Mouse (Mus musculus): ENCODE measurements at regions not wholly inside any gene's neighbourhood (a gene's known extent, or its start where the extent isn't known, plus 50 kb on each side); places are given as distances from the start of the nearest gene placed in this dataset.
A peak's percentile ranks its signal among the peaks of the same experiment; 100 is the strongest.

- H3K9me3 ChIP-seq: no peaks in the 10 kb centered on the region
- WGBS: 80% methylated on average over 9 of the region's 9 CpGs
- peaks cover 7% of the 10 kb centered on the region for H3K4me1 ChIP-seq
- no peak overlapping the region for H3K27ac ChIP-seq (replicated peaks)
- no peak overlapping the region for H3K4me2 ChIP-seq (replicated peaks)
- no peak overlapping the region for H3K9ac ChIP-seq (replicated peaks)
- no peaks in the 10 kb centered on the region for H3K27me3 ChIP-seq
- H3K4me3 ChIP-seq: no peak overlapping the region
- no peaks in the 10 kb centered on the region for H3K36me3 ChIP-seq
- no peak for ATAC-seq (replicated peaks)
Measured at GRCm38 (mm10) chr7:123059718-123060337, 63.9 kb upstream of the Tnrc6a start.

DNA sequence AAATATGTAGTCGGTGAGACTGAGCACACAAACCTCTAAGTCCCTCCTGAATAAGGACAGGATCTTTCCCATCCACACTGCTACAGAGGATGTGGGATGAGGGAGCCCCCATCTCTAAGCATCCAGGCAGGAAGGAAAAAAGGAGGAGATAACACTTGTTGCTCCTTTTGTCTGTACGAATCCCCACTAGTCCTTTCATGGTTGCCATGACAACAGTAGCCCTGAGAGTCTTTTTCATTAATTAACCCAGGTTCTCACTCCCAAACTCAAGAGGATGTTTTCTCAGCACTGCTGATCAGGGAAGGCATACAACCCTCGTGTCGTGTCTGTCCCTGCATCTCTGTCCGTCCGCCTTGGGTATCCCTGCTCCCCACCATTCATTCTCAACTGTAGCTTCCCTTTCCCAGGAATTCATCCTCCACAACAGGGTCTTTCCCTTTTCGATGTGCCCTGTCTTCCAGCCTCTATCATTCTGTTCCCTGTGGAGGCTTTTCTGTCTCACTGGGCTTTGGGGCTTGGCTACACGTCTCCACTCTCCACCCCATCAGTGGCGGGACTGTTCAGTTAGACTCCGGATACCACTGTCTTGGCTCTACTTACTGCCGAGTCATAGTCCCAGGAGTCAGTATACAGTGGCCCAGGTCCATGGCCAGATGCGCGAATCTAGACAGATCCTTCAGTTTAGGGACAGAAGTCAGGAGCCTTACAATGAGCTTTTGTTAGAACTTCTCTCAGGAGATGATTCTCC is 60.2 kb upstream of the Tnrc6a start:
- Histone ChIP-seq H3K4me1 (peaks cover 25% of the 10 kb centered on the region), H3K36me3 (no peaks in the 10 kb centered on the region), H3K27ac (replicated peaks) (no peak overlapping the region), H3K9me3 (no peaks in the 10 kb centered on the region), H3K27me3 (no peaks in the 10 kb centered on the region), H3K4me3 (no peak overlapping the region), H3K4me2 (replicated peaks) (no peak overlapping the region), H3K9ac (replicated peaks) (no peak overlapping the region)
- ATAC-seq (replicated peaks): no peak
- 33% methylated on average over 13 of the region's 13 CpGs for WGBS

GRCm38 (mm10) chr7:123065951-123066351 is 57.7 kb upstream of the Tnrc6a start:
- Histone ChIP-seq H3K4me3 (no peak overlapping the region), H3K9ac (replicated peaks) (no peak overlapping the region), H3K36me3 (no peaks in the 10 kb centered on the region), H3K27me3 (0 out of 2 replicates have a peak, but pooled peaks cover 3% of the 10 kb centered on the region), H3K4me1 (peaks cover 39% of the 10 kb centered on the region), H3K27ac (replicated peaks) (no peak overlapping the region), H3K9me3 (no peaks in the 10 kb centered on the region), H3K4me2 (replicated peaks) (no peak overlapping the region)
- WGBS: 50% methylated on average over 13 of the region's 13 CpGs
- ATAC-seq (replicated peaks): peak; percentile 60

- Histone ChIP-seq H3K4me2 (replicated peaks) (no peak overlapping the region), H3K9ac (replicated peaks) (no peak overlapping the region), H3K4me3 (no peak overlapping the region), H3K36me3 (no peaks in the 10 kb centered on the region), H3K27me3 (peaks cover 9% of the 10 kb centered on the region; the same call in 1 of the 2 replicates), H3K27ac (replicated peaks) (no peak overlapping the region), H3K9me3 (no peaks in the 10 kb centered on the region), H3K4me1 (peaks cover 39% of the 10 kb centered on the region)
- WGBS: 81% methylated on average over 1 of the region's 1 CpGs
- ATAC-seq (replicated peaks): no peak
Measured at GRCm38 (mm10) chr7:123067396-123067795, 56.3 kb upstream of the Tnrc6a start.

DNA sequence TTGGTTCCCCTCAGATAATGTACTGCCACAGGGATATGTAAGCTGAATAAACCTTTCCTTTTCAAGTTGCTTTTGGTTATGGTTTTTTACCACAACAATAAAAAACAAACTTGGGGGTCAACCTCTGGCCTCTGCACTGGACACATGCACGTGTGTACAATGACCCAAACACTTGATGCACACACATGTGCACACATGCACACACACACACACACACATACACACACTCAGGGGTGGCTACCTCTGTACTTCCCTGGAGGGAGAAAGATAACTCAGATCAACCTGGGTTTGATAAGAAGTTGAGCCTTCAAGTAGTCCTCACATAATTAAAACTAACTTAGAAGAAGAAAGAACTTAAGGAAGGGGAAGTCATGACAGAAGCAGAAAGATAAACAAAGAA is 55.4 kb upstream of the Tnrc6a start:
- H3K4me2 ChIP-seq (replicated peaks): no peak overlapping the region
- peaks cover 9% of the 10 kb centered on the region; the same call in 1 of the 2 replicates for H3K27me3 ChIP-seq
- no peak overlapping the region for H3K9ac ChIP-seq (replicated peaks)
- peaks cover 36% of the 10 kb centered on the region for H3K4me1 ChIP-seq
- WGBS: 43% methylated on average over 1 of the region's 1 CpGs
- no peaks in the 10 kb centered on the region for H3K9me3 ChIP-seq
- H3K4me3 ChIP-seq: no peak overlapping the region
- no peaks in the 10 kb centered on the region for H3K36me3 ChIP-seq
- peak overlapping the region; percentile 77; the same call in 1 of the 2 replicates for H3K27ac ChIP-seq (replicated peaks)
- 0 out of 2 replicates have a peak, but pooled peaks have one; percentile 33 for ATAC-seq (replicated peaks)

DNA sequence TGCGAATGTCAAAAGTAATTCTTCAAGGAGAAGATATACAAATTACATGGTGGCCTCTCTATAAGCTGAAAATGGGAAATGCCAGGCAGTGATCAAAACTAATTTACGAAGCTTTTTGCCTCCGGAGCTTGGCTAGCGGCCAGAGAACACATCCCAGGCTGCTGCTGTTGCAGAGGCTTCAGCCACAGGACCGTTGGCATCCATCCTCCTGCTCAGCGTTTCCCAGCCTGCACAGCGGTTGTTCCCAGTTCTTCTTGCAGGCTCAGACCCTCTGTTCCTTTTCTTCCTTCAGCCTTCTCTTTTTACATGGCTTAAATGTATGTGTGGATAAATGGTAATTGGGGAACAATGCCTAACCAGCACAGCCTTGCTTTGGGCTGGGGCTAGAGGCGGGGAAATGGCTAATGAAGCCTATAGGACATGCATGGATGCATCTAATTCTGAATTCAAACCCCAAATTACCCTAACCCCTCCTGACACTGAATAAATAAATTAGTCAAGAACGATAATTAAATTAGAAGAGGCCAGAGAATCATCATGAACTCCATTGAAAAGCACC is 54.9 kb upstream of the Tnrc6a start:
- Histone ChIP-seq H3K27me3 (peaks cover 9% of the 10 kb centered on the region; the same call in 1 of the 2 replicates), H3K4me2 (replicated peaks) (no peak overlapping the region), H3K9me3 (no peaks in the 10 kb centered on the region), H3K4me1 (peaks cover 32% of the 10 kb centered on the region), H3K36me3 (no peaks in the 10 kb centered on the region), H3K4me3 (no peak overlapping the region), H3K9ac (replicated peaks) (no peak overlapping the region), H3K27ac (replicated peaks) (peak overlapping the region; percentile 77)
- WGBS: 3% methylated on average over 9 of the region's 9 CpGs
- ATAC-seq (replicated peaks): peak; percentile 85

GRCm38 (mm10) chr7:123069280-123069679 is 54.4 kb upstream of the Tnrc6a start:
- Histone ChIP-seq H3K4me2 (replicated peaks) (no peak overlapping the region), H3K36me3 (no peaks in the 10 kb centered on the region), H3K4me1 (peaks cover 32% of the 10 kb centered on the region), H3K27ac (replicated peaks) (peak overlapping the region; percentile 77), H3K9ac (replicated peaks) (no peak overlapping the region), H3K27me3 (peaks cover 9% of the 10 kb centered on the region; the same call in 1 of the 2 replicates), H3K9me3 (no peaks in the 10 kb centered on the region), H3K4me3 (no peak overlapping the region)
- peak; percentile 47 for ATAC-seq (replicated peaks)
- 6% methylated on average over 4 of the region's 4 CpGs for WGBS

DNA sequence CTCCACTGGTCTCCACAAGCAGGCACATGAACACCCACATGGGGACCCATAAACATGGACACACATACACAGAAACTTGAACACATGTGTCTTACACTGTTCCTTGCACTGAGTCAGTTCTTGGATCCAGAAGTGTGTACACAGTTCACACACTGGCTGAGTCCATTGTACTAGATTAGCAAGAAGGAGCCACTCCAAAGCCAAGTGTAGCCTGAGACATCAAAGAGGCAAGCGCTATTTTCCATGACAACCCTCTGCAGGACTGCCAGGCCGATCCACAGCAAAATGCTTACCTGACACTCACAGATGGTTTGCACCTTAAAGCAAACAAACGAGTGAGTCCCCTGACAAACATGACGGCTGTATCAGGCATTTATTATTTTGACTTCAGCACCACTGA is 52.8 kb upstream of the Tnrc6a start:
- H3K4me1 ChIP-seq: peaks cover 27% of the 10 kb centered on the region
- WGBS: 63% methylated on average over 4 of the region's 4 CpGs
- no peak for ATAC-seq (replicated peaks)
- no peaks in the 10 kb centered on the region for H3K9me3 ChIP-seq
- H3K27me3 ChIP-seq: peaks cover 9% of the 10 kb centered on the region; the same call in 1 of the 2 replicates
- no peak overlapping the region for H3K27ac ChIP-seq (replicated peaks)
- no peak overlapping the region for H3K4me3 ChIP-seq
- H3K36me3 ChIP-seq: no peaks in the 10 kb centered on the region
- H3K9ac ChIP-seq (replicated peaks): no peak overlapping the region
- no peak overlapping the region for H3K4me2 ChIP-seq (replicated peaks)
